Mouse (Mus musculus) forebrain, embryonic 14.5 days (tissue): ENCODE data around the gene Ssh1. TPM values are rescaled to one million over a fixed set of nuclear protein-coding genes. Genes with fewer than 3 reads are reported as not detected.

Source experiments
- ATAC-seq: fragments of 200-750 bp; cut with Nextera tagmentation; 2 replicates; pipeline ENCODE4 v1.8.0; 2017; ENCODE audit warnings: mild to moderate bottlenecking, moderate library complexity
- DNase-seq: peaks from one replicate; pipeline ENCODE4 v3.0.0-alpha.2; 2015; ENCODE audit warnings: low spot score
- H3K27ac ChIP-seq: fragments of 300-500 bp; sonication (generic); 2 replicates; pipeline ENCODE4 v1.5.1; 2014; ENCODE audit warnings: low read depth, mild to moderate bottlenecking, control low read depth, low read length, moderate library complexity
- H3K27me3 ChIP-seq: fragments of 300-500 bp; sonication (generic); replicated peaks from 2 replicates; pipeline ENCODE4 v1.6.1; 2014; ENCODE audit warnings: low read length, control low read depth, mixed read lengths; ENCODE audit not compliant: control insufficient read depth, insufficient read depth
- H3K36me3 ChIP-seq: fragments of 300-500 bp; sonication (generic); 2 replicates; pipeline ENCODE4 v1.6.1; 2014; ENCODE audit warnings: low read length, control low read depth; ENCODE audit not compliant: control insufficient read depth, insufficient read depth
- H3K4me1 ChIP-seq: fragments of 300-500 bp; sonication (generic); 2 replicates; pipeline ENCODE4 v1.6.1; 2014; ENCODE audit warnings: antibody characterized with exemption, low read length, control low read depth; ENCODE audit not compliant: control insufficient read depth, insufficient read depth
- H3K4me2 ChIP-seq: fragments of 300-500 bp; sonication (generic); 2 replicates; pipeline ENCODE4 v1.6.1; 2014; ENCODE audit warnings: mild to moderate bottlenecking, control low read depth, low read length
- H3K4me3 ChIP-seq: fragments of 300-500 bp; sonication (generic); 2 replicates; pipeline ENCODE4 v1.5.1; 2014; ENCODE audit warnings: low read depth, low read length, control low read depth
- H3K9ac ChIP-seq: fragments of 300-500 bp; sonication (generic); 2 replicates; pipeline ENCODE4 v1.6.1; 2014; ENCODE audit warnings: mild to moderate bottlenecking, low read length, control low read depth, moderate library complexity
- H3K9me3 ChIP-seq: fragments of 300-500 bp; sonication (generic); replicated peaks from 2 replicates; pipeline ENCODE4 v1.6.1; 2016; ENCODE audit warnings: low read length, control low read depth, mixed read lengths; ENCODE audit not compliant: control insufficient read depth
- WGBS: fragments of 180-500 bp; shearing (Covaris S2); extraction: QIAGEN DNeasy Blood & Tissue Kit; methylation state at CpG from one replicate; pipeline ENCODE4 v1.1.7; 2014; 5-methylcytosine and 5-hydroxymethylcytosine counted together
- polyA plus RNA-seq: library from polyadenylated mRNA; unstranded; fragments of >200 nt; fragmentation: Nextera tagmentation; extraction: Ambion mirVana; gene quantifications from 2 replicates; pipeline ENCODE4 v1.2.1, GENCODE M21; 2014

Ssh1 gene
- polyA plus RNA-seq, 1 experiment from 2014 or later, result 16.0 TPM

DNA sequence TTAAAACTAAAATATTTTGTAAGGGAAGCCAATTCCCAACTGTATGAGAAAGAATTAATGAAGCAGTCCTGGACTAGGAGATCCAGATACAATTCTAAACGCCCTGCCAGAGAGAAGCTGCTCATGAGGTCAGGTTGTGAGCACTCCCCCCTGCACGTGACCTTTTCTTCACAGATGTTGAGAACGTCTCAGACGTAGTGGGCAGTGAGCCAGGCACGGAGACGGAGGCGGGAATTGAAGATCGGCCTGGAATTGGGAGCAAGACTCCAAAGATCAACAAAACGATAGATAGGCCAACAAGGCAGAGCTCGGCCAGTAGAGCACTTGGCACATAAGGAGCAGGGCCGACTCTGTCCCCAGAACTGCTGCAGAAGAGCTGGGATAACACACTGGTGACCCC lies 106.6 kb downstream of the Ssh1 start:
- no peak for ATAC-seq
- no peaks in the 10 kb centered on the region for H3K9me3 ChIP-seq
- no peak overlapping the region for H3K4me2 ChIP-seq
- 56% methylated on average over 11 of the region's 11 CpGs for WGBS
- H3K4me3 ChIP-seq, result no peak overlapping the region
- H3K27ac ChIP-seq, result no peak overlapping the region
- no peak for DNase-seq
- peaks cover 51% of the 10 kb centered on the region for H3K4me1 ChIP-seq
- H3K27me3 ChIP-seq, result no peaks in the 10 kb centered on the region
- no peak overlapping the region for H3K9ac ChIP-seq
- no peaks in the 10 kb centered on the region for H3K36me3 ChIP-seq

Other genes starting within 250 kb of the Ssh1 start
- gene Sart3, start 221.4 kb downstream of the Ssh1 start, polyA plus RNA-seq, result 27.3 and 38.8 TPM in 2 replicates
- gene Iscu, start 221.1 kb downstream of the Ssh1 start, polyA plus RNA-seq, result 101 TPM in 2 replicates
- gene Tmem119, start 193.4 kb downstream of the Ssh1 start, polyA plus RNA-seq, result 3.3 and 4.0 TPM in 2 replicates
- 1.8 and 1.9 TPM in 2 replicates for gene Selplg, start 161.2 kb downstream of the Ssh1 start, polyA plus RNA-seq
- gene Coro1c, start 85.1 kb downstream of the Ssh1 start, polyA plus RNA-seq, result 169 and 193 TPM in 2 replicates
- not detected in 2 replicates for gene Dao, start 9.8 kb upstream of the Ssh1 start, polyA plus RNA-seq
- gene Usp30, start 71.6 kb upstream of the Ssh1 start, polyA plus RNA-seq, result 13.9 and 16.9 TPM in 2 replicates
- 60.5 and 80.1 TPM in 2 replicates for gene Svop, start 97.7 kb upstream of the Ssh1 start, polyA plus RNA-seq
- gene Alkbh2, start 134.3 kb upstream of the Ssh1 start, polyA plus RNA-seq, result 6.5 and 8.3 TPM in 2 replicates
- gene Ung, start 136.5 kb upstream of the Ssh1 start, polyA plus RNA-seq, result 12.1 and 13.3 TPM in 2 replicates
- gene Acacb, start 152.6 kb upstream of the Ssh1 start, polyA plus RNA-seq, result 2.4 and 3.7 TPM in 2 replicates